Mouse (Mus musculus): Measurements from ENCODE around the gene Cdca3.

The Cdca3 gene

GRCm38 (mm10) chr6:124879390-124879789, 50.0 kb downstream of the Cdca3 start:
- DNase-seq, result peak; percentile 74

- no peak for DNase-seq
These were observed 52.5 kb downstream of the Cdca3 start for GRCm38 (mm10) chr6:124881821-124882220.

Measured in thymus, postnatal 4 days (tissue).